Mouse (Mus musculus) heart, postnatal 36 days (tissue): ENCODE data around the gene St6galnac3. TPM values are rescaled to one million over a fixed set of nuclear protein-coding genes. Genes with fewer than 3 reads are reported as not detected.

Experiments used
- DNase-seq, 2 experiments: peaks; one replicate each; pipeline ENCODE4 v3.0.0; 2021 to 2022
- intact Hi-C: fragments of 180-260 bp; cut with DNase I; formaldehyde crosslinking; loops from one replicate; pipeline ENCODE4 v1.15.1; 2025
- total RNA-seq, 2 experiments: library from RNA; stranded (reverse); gene quantifications; 2 replicates each; pipeline ENCODE4 v1.2.3; 2021

Gene St6galnac3
- total RNA-seq, 2 experiments from 2014 or later: 4.1 to 6.6 TPM

GRCm38 (mm10) chr3:153659575-153660168 is 65.3 kb downstream of the St6galnac3 start:
- intact Hi-C loops: loop anchor here (2.0 kb wide), 1 partner anchor 147 kb away; no protein-coding TSS in a partner anchor
- DNase-seq: no peak

GRCm38 (mm10) chr3:153658051-153658777 is 66.8 kb downstream of the St6galnac3 start:
- intact Hi-C loops: loop anchor here (2.0 kb wide), 1 partner anchor 149 kb away; no protein-coding TSS in a partner anchor
- DNase-seq: peak; percentile 14 to 36

- peak; percentile 43 to 62 for DNase-seq
- intact Hi-C loops: loop anchor here (2.0 kb wide), 1 partner anchor 872 kb away; no protein-coding TSS in a partner anchor
Observed at GRCm38 (mm10) chr3:153655071-153655470, 69.9 kb downstream of the St6galnac3 start.

GRCm38 (mm10) chr3:153652850-153653249 is 72.1 kb downstream of the St6galnac3 start:
- intact Hi-C loops: no loop called here

GRCm38 (mm10) chr3:153648713-153649112 is 76.3 kb downstream of the St6galnac3 start:
- DNase-seq: no peak
- intact Hi-C loops: no loop called here

More at GRCm38 (mm10) chr3:153652850-153653249, 72.1 kb downstream of the St6galnac3 start:
- DNase-seq: no peak

- no peak for DNase-seq
- intact Hi-C loops: no loop called here
Observed at GRCm38 (mm10) chr3:153645803-153646202, 79.2 kb downstream of the St6galnac3 start.

- no peak for DNase-seq
- intact Hi-C loops: no loop called here
Observed at GRCm38 (mm10) chr3:153643822-153644519, 81.0 kb downstream of the St6galnac3 start.

- no peak for DNase-seq
- intact Hi-C loops: no loop called here
Observed at GRCm38 (mm10) chr3:153642826-153643225, 82.1 kb downstream of the St6galnac3 start.

GRCm38 (mm10) chr3:153641805-153642204 is 83.2 kb downstream of the St6galnac3 start:
- intact Hi-C loops: no loop called here
- no peak for DNase-seq

GRCm38 (mm10) chr3:153637336-153637735 is 87.6 kb downstream of the St6galnac3 start:
- intact Hi-C loops: no loop called here
- no peak for DNase-seq

- intact Hi-C loops: no loop called here
- no peak for DNase-seq
Observed at GRCm38 (mm10) chr3:153636804-153637153, 88.2 kb downstream of the St6galnac3 start.

GRCm38 (mm10) chr3:153636094-153636803 is 88.7 kb downstream of the St6galnac3 start:
- intact Hi-C loops: no loop called here
- DNase-seq: no peak

GRCm38 (mm10) chr3:153631988-153632672 is 92.8 kb downstream of the St6galnac3 start:
- DNase-seq: no peak
- intact Hi-C loops: no loop called here

- DNase-seq: no peak
- intact Hi-C loops: no loop called here
Observed at GRCm38 (mm10) chr3:153626237-153626636, 98.7 kb downstream of the St6galnac3 start.

- DNase-seq: no peak
- intact Hi-C loops: no loop called here
Observed at GRCm38 (mm10) chr3:153618976-153619375, 106.0 kb downstream of the St6galnac3 start.

GRCm38 (mm10) chr3:153616849-153617248 is 108.1 kb downstream of the St6galnac3 start:
- DNase-seq: no peak
- intact Hi-C loops: no loop called here

GRCm38 (mm10) chr3:153610239-153610638 is 114.7 kb downstream of the St6galnac3 start:
- intact Hi-C loops: no loop called here
- DNase-seq: no peak

GRCm38 (mm10) chr3:153606331-153606730 is 118.6 kb downstream of the St6galnac3 start:
- DNase-seq: no peak
- intact Hi-C loops: no loop called here

- no peak for DNase-seq
- intact Hi-C loops: no loop called here
Observed at GRCm38 (mm10) chr3:153605767-153606098, 119.2 kb downstream of the St6galnac3 start.

- DNase-seq: no peak
- intact Hi-C loops: no loop called here
Observed at GRCm38 (mm10) chr3:153605089-153605766, 119.7 kb downstream of the St6galnac3 start.
